Mouse (Mus musculus): ENCODE measurements around the gene Haus2.

Gene Haus2

DNA sequence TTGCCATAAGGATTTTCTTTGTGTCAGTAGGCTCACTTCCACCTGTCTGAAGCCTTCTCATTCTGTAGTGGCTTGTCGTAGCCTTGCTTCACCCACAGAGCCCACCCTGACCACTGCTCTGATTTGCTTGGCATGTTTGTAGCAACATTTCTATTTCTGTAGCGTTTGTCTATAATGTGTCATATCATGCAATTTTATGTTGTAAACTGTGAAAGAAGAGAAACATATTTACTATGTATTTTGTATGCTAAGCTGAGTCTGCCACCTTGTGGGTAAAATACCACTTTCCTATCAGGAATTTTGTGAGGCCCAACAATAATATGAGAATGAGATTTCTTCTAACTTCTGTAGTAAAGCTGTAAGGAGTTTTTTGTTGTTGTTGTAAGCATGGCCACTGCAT, 61.1 kb downstream of the Haus2 start:
- no peak for DNase-seq

Measured in kidney, postnatal 10 days (tissue).